Mouse (Mus musculus) ES-CJ7 (cell line): Measurements from ENCODE around the gene Pde8b.

Source experiments
- DNase-seq: peaks from one replicate; pipeline ENCODE4 v3.0.0; 2011; ENCODE audit warnings: low read depth, low spot score

Pde8b gene

GRCm38 (mm10) chr13:95249511-95250456 lies at the start of gene Pde8b:
Gene Pde8b, minus strand, starts transcription at chr13:95250336.
- peak; percentile 31 for DNase-seq

GRCm38 (mm10) chr13:95291983-95292382 lies 41.8 kb upstream of the Pde8b start:
- peak; percentile 56 for DNase-seq

GRCm38 (mm10) chr13:95288027-95288426 lies 37.9 kb upstream of the Pde8b start:
- no peak for DNase-seq

- peak; percentile 81 for DNase-seq
These were observed 36.9 kb upstream of the Pde8b start for GRCm38 (mm10) chr13:95286989-95287388.

- no peak for DNase-seq
These were observed 31.9 kb upstream of the Pde8b start for GRCm38 (mm10) chr13:95281740-95282673.

- DNase-seq, result no peak
These were observed 28.4 kb upstream of the Pde8b start for GRCm38 (mm10) chr13:95278426-95279025.

- DNase-seq, result no peak
These were observed 14.6 kb upstream of the Pde8b start for GRCm38 (mm10) chr13:95264691-95265090.

GRCm38 (mm10) chr13:95260886-95261789 lies 11.0 kb upstream of the Pde8b start:
- DNase-seq, result no peak

GRCm38 (mm10) chr13:95260391-95260790 lies 10.3 kb upstream of the Pde8b start:
- no peak for DNase-seq

- DNase-seq, result no peak
These were observed 6.9 kb upstream of the Pde8b start for GRCm38 (mm10) chr13:95257083-95257482.

GRCm38 (mm10) chr13:95255083-95255482 lies 4.9 kb upstream of the Pde8b start:
- no peak for DNase-seq

- DNase-seq, result no peak
These were observed 7.1 kb downstream of the Pde8b start for GRCm38 (mm10) chr13:95243026-95243425.

GRCm38 (mm10) chr13:95237488-95237887 lies 12.6 kb downstream of the Pde8b start:
- no peak for DNase-seq

- no peak for DNase-seq
These were observed 14.9 kb downstream of the Pde8b start for GRCm38 (mm10) chr13:95235261-95235660.

- DNase-seq, result no peak
These were observed 18.6 kb downstream of the Pde8b start for GRCm38 (mm10) chr13:95231366-95232138.

- no peak for DNase-seq
These were observed 19.8 kb downstream of the Pde8b start for GRCm38 (mm10) chr13:95230326-95230725.

GRCm38 (mm10) chr13:95224491-95224890 lies 25.6 kb downstream of the Pde8b start:
- DNase-seq, result no peak

GRCm38 (mm10) chr13:95223427-95223772 lies 26.7 kb downstream of the Pde8b start:
- DNase-seq, result no peak

GRCm38 (mm10) chr13:95222569-95223426 lies 27.3 kb downstream of the Pde8b start:
- DNase-seq, result no peak
